Mouse (Mus musculus) brain, embryonic 14.5 days (tissue): Measurements from ENCODE around the gene Eif4a1. TPM values are rescaled to one million over a fixed set of nuclear protein-coding genes. Genes with fewer than 3 reads are reported as not detected.

Experiments
- DNase-seq: peaks from one replicate; pipeline ENCODE4 v3.0.0-alpha.2; 2011; ENCODE audit warnings: low read depth
- CTCF ChIP-seq: fragments of 200-500 bp; IDR thresholded peaks from 2 replicates; pipeline ENCODE4 v1.5.1; 2012; ENCODE audit warnings: inconsistent platforms, mild to moderate bottlenecking, moderate library complexity, borderline replicate concordance; ENCODE audit not compliant: insufficient read depth, insufficient read length; ENCODE audit errors: extremely low read depth
- POLR2A ChIP-seq: fragments of 200-500 bp; IDR thresholded peaks from 2 replicates; pipeline ENCODE4 v1.6.1; 2012; ENCODE audit warnings: mild to moderate bottlenecking, inconsistent platforms, borderline replicate concordance; ENCODE audit not compliant: poor library complexity, insufficient read depth, insufficient read length, severe bottlenecking; ENCODE audit errors: extremely low read depth
- polyA plus RNA-seq: library from polyadenylated mRNA; depleted of rRNA; stranded (reverse); fragments of >200 nt; gene quantifications from 2 replicates; pipeline ENCODE4 v1.2.3, GENCODE M21; 2012; rRNA removed

Eif4a1 gene
- polyA plus RNA-seq = 894 and 1,040 TPM in 2 replicates

DNA sequence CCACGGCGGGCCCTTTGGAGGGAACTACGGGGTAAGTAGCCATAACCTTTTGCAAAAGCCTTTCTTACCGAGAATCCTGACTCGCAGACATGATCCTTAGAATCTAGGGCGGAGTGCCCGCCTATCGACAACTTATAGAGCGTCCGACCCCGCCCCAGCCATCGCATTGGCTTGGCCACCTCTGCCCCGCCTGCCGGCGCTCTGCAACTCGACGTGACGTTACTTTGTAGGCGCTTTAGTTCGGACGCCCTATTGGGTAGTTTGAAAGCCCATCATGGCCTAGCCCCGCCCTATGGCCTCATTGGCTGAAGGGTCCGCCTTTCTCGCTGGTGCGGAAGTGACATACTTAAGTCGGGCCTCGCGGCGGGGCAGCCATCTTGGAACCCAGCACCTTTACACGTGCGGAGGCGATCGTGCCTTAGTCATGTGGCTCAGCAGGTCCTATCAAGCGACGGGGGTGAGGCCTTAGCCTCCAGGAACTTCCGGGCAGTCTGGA, at the start of gene Eif4a1:
TSS of gene Eif4a1 (minus strand) at position 213 of the 496 bp plus-strand sequence.
- peak; percentile 100 for DNase-seq
- no peak for TF ChIP-seq CTCF
- TF ChIP-seq POLR2A = peak; percentile 80; the same call in 1 of the 2 replicates

- no peak for TF ChIP-seq CTCF
- TF ChIP-seq POLR2A = no peak
- no peak for DNase-seq
Measured at GRCm38 (mm10) chr11:69720852-69721251, 48.6 kb upstream of the Eif4a1 start.

DNA sequence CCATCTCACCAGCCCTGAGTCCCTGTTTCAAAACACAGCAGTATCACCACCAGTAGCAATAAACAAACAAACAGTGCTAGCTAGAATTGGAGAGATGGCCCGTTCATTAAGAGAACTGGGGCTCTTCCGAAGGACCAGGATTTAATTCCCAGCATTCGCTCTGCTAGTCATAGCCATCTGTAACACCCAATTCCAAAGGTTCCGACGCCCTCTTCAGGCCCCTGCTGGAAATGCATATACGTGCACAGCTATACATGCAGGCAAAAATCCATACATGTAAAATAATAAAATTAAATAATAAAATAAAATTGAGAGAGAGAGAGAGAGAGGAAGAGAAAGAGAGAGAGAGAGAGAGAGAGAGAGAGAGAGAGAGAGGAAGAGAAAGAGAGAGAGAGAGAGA, 47.2 kb upstream of the Eif4a1 start:
- TF ChIP-seq POLR2A = no peak
- 0 out of 2 replicates have a peak, but pooled peaks have one; percentile 2 for TF ChIP-seq CTCF
- no peak for DNase-seq

DNA sequence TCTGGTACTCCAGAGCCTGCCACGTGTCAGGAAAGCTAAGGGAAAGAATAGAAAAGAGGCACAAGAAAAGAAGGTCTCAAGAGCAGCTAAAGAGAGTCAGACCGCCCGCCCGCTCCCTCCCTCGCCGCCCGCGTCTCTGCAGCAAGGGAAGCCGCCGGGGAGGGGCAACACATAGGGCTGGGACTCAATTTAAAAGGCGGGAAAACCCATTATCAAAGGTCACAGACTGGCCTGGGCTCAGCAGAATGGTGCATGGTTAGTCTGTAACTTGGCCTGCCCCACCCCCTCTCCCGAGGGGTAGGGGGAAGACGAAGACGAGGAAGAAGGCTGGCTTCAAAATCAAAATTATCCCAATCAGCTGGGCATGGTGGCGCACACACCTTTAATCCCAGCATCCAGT, 46.4 kb upstream of the Eif4a1 start:
- TF ChIP-seq CTCF (no peak), POLR2A (no peak)
- DNase-seq = peak; percentile 11

GRCm38 (mm10) chr11:69716953-69717352, 44.7 kb upstream of the Eif4a1 start:
- no peak for DNase-seq
- no peak for TF ChIP-seq CTCF
- no peak for TF ChIP-seq POLR2A

GRCm38 (mm10) chr11:69715929-69716328, 43.7 kb upstream of the Eif4a1 start:
- peak; percentile 23 for DNase-seq
- TF ChIP-seq POLR2A (no peak), CTCF (no peak)

- peak; percentile 19 for DNase-seq
- TF ChIP-seq CTCF (peak; percentile 44; the same call in 1 of the 2 replicates), POLR2A (no peak)
Measured at GRCm38 (mm10) chr11:69715482-69715881, 43.3 kb upstream of the Eif4a1 start.

GRCm38 (mm10) chr11:69714636-69715329, 42.6 kb upstream of the Eif4a1 start:
- DNase-seq = no peak
- no peak for TF ChIP-seq CTCF
- no peak for TF ChIP-seq POLR2A

DNA sequence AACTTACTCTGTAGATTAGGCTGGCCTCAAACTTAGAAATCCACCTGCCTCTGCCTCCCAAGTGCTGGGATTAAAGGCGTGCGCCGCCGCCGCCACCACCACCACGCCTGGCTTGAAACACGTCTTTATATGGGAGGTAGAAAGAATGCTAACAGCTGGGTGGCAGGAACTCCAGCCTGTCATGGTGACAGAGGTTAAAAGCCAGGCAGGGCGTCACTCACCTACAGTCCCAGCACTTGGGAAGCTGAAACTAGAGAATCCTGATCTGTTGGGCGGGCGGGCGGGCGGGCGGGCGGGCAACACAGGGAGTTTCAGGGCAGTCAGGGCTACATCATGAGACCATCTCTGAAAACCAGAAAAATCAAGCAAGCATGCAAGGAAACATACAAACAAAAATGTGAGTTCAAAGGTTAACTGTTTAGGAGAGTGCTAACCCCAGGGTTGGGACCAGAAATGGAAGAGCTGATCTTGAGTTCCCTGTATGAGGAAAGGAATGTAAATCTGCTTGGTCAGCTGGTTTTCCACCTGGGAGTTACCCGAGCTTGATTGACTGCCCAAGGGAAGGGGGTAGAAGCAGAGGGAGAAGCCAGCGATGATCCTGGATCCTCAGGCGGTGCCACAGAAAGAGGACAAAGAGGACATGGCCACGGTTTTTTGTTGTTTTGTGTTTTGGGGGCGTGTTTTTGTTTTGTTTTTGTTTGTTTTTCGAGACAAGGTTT, 40.9 kb upstream of the Eif4a1 start:
- no peak for DNase-seq
- no peak for TF ChIP-seq POLR2A
- no peak for TF ChIP-seq CTCF

- TF ChIP-seq CTCF = no peak
Measured at GRCm38 (mm10) chr11:69711082-69711481, 38.9 kb upstream of the Eif4a1 start.

DNA sequence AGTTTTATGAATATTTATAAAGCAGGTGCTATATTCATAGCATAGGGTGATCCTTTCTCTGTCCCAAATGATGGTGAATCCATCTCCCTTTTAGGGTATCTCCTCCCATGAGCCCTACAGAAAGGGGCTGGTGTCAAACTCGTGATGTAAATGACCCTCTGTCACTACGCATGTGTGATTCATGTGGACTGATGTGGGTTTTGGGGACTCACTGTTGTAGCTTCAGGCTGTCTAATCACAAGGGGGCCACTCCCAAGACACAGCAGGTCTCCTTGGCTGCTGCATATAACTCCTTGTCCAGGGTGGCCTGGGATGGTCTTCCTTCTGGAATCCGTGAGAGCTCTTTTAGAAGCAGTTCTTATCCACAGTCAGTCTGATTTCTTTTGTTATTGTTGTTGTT, 38.2 kb upstream of the Eif4a1 start:
- TF ChIP-seq CTCF (no peak), POLR2A (no peak)
- DNase-seq = no peak

More at GRCm38 (mm10) chr11:69711082-69711481, 38.9 kb upstream of the Eif4a1 start:
- no peak for DNase-seq

GRCm38 (mm10) chr11:69709554-69710446, 37.6 kb upstream of the Eif4a1 start:
- DNase-seq = peak; percentile 35
- TF ChIP-seq CTCF = no peak
- TF ChIP-seq POLR2A = no peak
